Mouse (Mus musculus): Measurements from ENCODE around the gene Tmem128. TPM values are rescaled to one million over a fixed set of nuclear protein-coding genes. Genes with fewer than 3 reads are reported as not detected.

Gene Tmem128
- polyA plus RNA-seq, 1 experiment from 2014 or later: 83.3 TPM

DNA sequence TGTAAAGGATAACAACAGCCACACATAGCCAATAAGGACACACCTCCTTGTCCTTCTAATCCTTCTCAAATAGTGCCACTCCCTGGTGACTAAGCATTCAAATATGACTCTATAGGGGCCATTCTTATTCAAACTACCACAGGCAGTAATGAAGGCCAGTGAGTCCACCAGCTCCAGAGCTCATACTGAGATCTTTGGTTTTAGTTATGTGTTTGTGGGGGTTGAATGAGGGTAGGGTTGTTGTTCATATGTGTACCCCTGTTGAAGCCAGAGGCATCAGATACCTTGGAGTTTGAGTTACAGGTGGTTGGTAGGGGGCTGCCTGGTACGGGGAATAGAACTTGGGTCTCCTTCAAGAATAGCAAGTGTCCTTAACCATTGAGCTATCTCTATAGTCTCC lies 3.4 kb upstream of the Tmem128 start:
- Histone ChIP-seq H3K27me3 (ENCODE audit: low read depth, poor library complexity, severe bottlenecking) (peaks cover 5% of the 10 kb centered on the region; the same call in 1 of the 2 replicates), H3K4me3 (no peak overlapping the region), H3K4me1 (peaks cover 8% of the 10 kb centered on the region), H3K27ac (replicated peaks) (no peak overlapping the region), H3K9me3 (replicated peaks) (no peaks in the 10 kb centered on the region), H3K36me3 (no peaks in the 10 kb centered on the region)
- WGBS: 79% methylated on average over 1 of the region's 1 CpGs
- DNase-seq (ENCODE audit: low spot score): no peak

- Histone ChIP-seq H3K27me3 (ENCODE audit: low read depth, poor library complexity, severe bottlenecking) (peaks cover 5% of the 10 kb centered on the region; the same call in 1 of the 2 replicates), H3K27ac (replicated peaks) (no peak overlapping the region), H3K36me3 (peaks cover 11% of the 10 kb centered on the region), H3K9me3 (replicated peaks) (no peaks in the 10 kb centered on the region), H3K4me3 (no peak overlapping the region), H3K4me1 (peaks cover 8% of the 10 kb centered on the region)
- DNase-seq (ENCODE audit: low spot score): no peak
- 78% methylated on average over 8 of the region's 8 CpGs for WGBS
Observed at GRCm38 (mm10) chr5:38258034-38258772, 1.8 kb upstream of the Tmem128 start.

DNA sequence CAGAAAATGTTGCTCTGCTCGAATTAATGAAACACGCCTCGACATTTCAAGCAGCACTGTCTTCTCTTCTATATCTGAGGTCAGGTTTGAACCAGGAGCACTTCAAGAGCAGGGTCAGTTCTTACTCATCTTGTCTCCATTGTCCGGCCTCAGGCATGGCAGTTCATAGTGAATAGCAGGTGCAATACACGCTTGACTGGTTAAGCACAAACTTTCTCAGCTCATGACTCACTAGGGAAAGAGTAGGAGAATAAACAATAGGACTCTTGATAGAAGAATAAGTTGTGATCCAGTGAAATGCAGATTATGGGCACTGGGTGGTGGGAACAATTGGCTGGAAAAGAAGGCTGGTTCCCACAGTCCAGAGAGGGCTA lies 1.2 kb upstream of the Tmem128 start:
- Histone ChIP-seq H3K27ac (replicated peaks) (no peak overlapping the region), H3K27me3 (ENCODE audit: low read depth, poor library complexity, severe bottlenecking) (peaks cover 5% of the 10 kb centered on the region; the same call in 1 of the 2 replicates), H3K4me3 (no peak overlapping the region), H3K36me3 (peaks cover 16% of the 10 kb centered on the region), H3K9me3 (replicated peaks) (no peaks in the 10 kb centered on the region), H3K4me1 (peaks cover 8% of the 10 kb centered on the region)
- 88% methylated on average over 5 of the region's 5 CpGs for WGBS
- DNase-seq (ENCODE audit: low spot score): no peak

GRCm38 (mm10) chr5:38259455-38260106 lies 404 bp upstream of the Tmem128 start:
- H3K27me3 ChIP-seq (ENCODE audit: low read depth, poor library complexity, severe bottlenecking): peaks cover 5% of the 10 kb centered on the region; the same call in 1 of the 2 replicates
- peaks cover 24% of the 10 kb centered on the region for H3K36me3 ChIP-seq
- no peaks in the 10 kb centered on the region for H3K9me3 ChIP-seq (replicated peaks)
- H3K27ac ChIP-seq (replicated peaks): peak overlapping the region; percentile 88
- peak overlapping the region; percentile 90 for H3K4me3 ChIP-seq
- H3K4me1 ChIP-seq: peaks cover 8% of the 10 kb centered on the region
- 45% methylated on average over 9 of the region's 9 CpGs for WGBS
- no peak for DNase-seq (ENCODE audit: low spot score)

DNA sequence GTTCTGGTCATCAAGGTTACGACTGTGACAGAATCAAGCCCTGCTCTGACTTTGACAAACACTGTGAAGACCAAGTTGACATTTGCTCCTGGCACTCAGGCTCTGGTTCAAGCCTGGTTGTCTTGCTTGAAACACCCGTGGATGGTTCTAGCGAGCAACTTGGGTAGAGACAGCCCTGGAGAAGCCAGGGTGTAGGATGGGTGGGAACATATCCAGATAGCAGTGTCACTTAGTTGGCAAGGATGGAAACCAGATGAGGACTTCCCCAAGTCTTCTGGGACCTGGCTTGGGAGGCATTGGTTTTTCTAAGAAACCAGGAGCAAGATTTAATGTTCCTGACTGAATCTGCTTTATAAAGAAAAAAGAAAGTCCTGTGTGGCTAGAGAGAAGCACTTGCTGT lies 11.0 kb downstream of the Tmem128 start:
- Histone ChIP-seq H3K36me3 (peaks cover 52% of the 10 kb centered on the region), H3K27me3 (ENCODE audit: low read depth, poor library complexity, severe bottlenecking) (peaks cover 30% of the 10 kb centered on the region), H3K4me1 (peaks cover 4% of the 10 kb centered on the region; the same call in 1 of the 2 replicates), H3K9me3 (replicated peaks) (no peaks in the 10 kb centered on the region), H3K4me3 (no peak overlapping the region), H3K27ac (replicated peaks) (no peak overlapping the region)
- no peak for DNase-seq (ENCODE audit: low spot score)
- WGBS: 94% methylated on average over 3 of the region's 3 CpGs

DNA sequence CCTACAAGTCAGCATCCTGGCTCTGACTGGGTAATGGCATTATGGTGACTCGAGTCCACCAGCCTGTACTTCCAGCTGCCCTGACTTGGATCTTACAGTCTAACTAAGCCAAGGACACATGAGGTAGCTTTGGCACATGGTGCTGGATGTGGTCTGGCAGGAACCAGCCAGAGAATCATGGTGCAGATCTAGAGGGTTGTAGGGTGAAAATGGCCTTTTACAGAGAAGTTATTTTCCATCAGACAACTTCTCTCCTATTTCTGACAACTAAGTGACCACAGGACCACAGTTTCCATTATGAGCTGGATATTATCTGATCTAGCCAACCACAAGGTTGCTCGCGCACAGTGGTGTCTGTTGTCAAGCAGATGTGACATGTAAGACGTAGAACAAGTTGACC lies 13.8 kb downstream of the Tmem128 start:
- DNase-seq (ENCODE audit: low spot score): no peak
- Histone ChIP-seq H3K27me3 (ENCODE audit: low read depth, poor library complexity, severe bottlenecking) (peaks cover 58% of the 10 kb centered on the region), H3K36me3 (peaks cover 25% of the 10 kb centered on the region), H3K4me3 (no peak overlapping the region), H3K4me1 (peaks cover 24% of the 10 kb centered on the region), H3K27ac (replicated peaks) (no peak overlapping the region), H3K9me3 (replicated peaks) (no peaks in the 10 kb centered on the region)
- WGBS: 90% methylated on average over 4 of the region's 4 CpGs

DNA sequence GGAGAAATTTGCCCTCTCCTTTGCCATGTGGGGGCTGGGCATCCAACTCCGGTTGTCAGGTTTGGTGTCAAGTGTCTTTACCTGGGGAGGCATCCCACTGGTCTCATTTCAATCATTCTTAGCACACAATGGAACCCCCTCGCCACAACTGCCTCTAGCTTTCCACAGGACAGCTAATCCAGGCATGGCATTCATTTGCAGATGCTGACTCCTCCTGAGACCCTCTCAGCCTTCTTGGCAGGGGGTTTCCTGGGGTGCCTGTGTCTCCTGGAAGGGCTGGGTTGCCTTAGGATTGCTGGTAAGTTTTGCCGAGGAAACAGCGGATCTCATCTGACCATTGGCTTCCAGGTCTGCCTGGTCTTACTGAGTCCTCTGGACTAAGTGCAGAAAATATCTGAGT lies 15.8 kb downstream of the Tmem128 start, which contains the start of gene Otop1:
Otop1 (plus strand) TSS at position 202 of the 400 bp plus-strand sequence.
- Histone ChIP-seq H3K4me3 (peak within 1 kb of the TSS; percentile 51), H3K27ac (replicated peaks) (no peak within 1 kb of the TSS), H3K9me3 (replicated peaks) (no peaks in the 10 kb centered on the region)

GRCm38 (mm10) chr5:38276451-38276850 lies 16.5 kb downstream of the Tmem128 start:
- H3K4me3 ChIP-seq: peak overlapping the region; percentile 51
- peaks cover 4% of the 10 kb centered on the region; the same call in 1 of the 2 replicates for H3K36me3 ChIP-seq
- H3K4me1 ChIP-seq: peaks cover 24% of the 10 kb centered on the region
- peak; percentile 35 for DNase-seq (ENCODE audit: low spot score)
- no peak overlapping the region for H3K27ac ChIP-seq (replicated peaks)
- H3K9me3 ChIP-seq (replicated peaks): no peaks in the 10 kb centered on the region
- H3K27me3 ChIP-seq (ENCODE audit: low read depth, poor library complexity, severe bottlenecking): peaks cover 75% of the 10 kb centered on the region
- WGBS: 2% methylated on average over 19 of the region's 19 CpGs

More for the DNA sequence above, 15.8 kb downstream of the Tmem128 start, which contains the start of gene Otop1:
- peaks cover 24% of the 10 kb centered on the region for H3K4me1 ChIP-seq
- peaks cover 72% of the 10 kb centered on the region for H3K27me3 ChIP-seq (ENCODE audit: low read depth, poor library complexity, severe bottlenecking)
- peaks cover 11% of the 10 kb centered on the region; the same call in 1 of the 2 replicates for H3K36me3 ChIP-seq
- DNase-seq (ENCODE audit: low spot score): no peak
- 0% methylated on average over 4 of the region's 4 CpGs for WGBS

DNA sequence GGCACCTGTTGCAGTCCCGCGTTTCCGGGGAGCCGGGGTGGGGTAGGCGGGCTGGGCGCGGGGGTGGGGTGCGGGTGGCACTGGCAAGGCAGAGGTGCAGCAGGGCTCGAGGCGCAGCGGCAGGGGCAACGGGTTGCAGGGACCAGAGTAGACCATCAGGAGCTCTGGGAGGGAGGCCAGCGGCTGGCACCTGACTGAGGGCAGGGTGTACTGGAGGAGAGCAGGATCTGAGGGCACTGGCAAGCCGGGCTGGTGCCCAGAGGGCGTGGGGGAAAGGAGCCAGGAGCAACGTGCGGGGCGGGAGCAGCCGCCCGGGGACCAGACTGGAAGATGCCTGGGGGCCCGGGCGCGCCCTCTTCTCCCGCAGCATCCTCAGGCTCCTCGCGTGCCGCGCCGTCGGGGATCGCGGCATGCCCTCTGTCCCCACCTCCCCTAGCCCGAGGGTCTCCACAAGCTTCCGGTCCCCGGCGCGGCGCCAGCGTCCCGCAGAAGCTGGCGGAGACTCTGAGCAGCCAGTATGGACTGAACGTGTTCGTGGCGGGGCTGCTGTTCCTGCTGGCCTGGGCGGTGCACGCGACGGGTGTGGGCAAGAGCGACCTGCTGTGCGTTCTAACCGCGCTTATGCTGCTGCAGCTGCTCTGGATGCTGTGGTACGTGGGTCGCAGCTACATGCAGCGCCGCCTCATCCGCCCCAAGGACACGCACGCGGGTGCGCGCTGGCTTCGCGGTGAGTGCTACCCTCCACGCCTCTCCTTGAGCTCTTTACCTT lies 17.3 kb downstream of the Tmem128 start:
- 0 out of 2 replicates have a peak overlapping the region, but pooled peaks have one; percentile 6 for H3K27ac ChIP-seq (replicated peaks)
- H3K9me3 ChIP-seq (replicated peaks): no peaks in the 10 kb centered on the region
- peak; percentile 41 for DNase-seq (ENCODE audit: low spot score)
- H3K4me1 ChIP-seq: peaks cover 24% of the 10 kb centered on the region
- 2% methylated on average over 65 of the region's 65 CpGs for WGBS
- H3K4me3 ChIP-seq: peak overlapping the region; percentile 51
- H3K27me3 ChIP-seq (ENCODE audit: low read depth, poor library complexity, severe bottlenecking): peaks cover 75% of the 10 kb centered on the region
- no peaks in the 10 kb centered on the region for H3K36me3 ChIP-seq

GRCm38 (mm10) chr5:38277936-38278600 lies 18.1 kb downstream of the Tmem128 start:
- Histone ChIP-seq H3K9me3 (replicated peaks) (no peaks in the 10 kb centered on the region), H3K4me1 (peaks cover 24% of the 10 kb centered on the region), H3K27me3 (ENCODE audit: low read depth, poor library complexity, severe bottlenecking) (peaks cover 74% of the 10 kb centered on the region), H3K4me3 (peak overlapping the region; percentile 51), H3K36me3 (no peaks in the 10 kb centered on the region), H3K27ac (replicated peaks) (no peak overlapping the region)
- peak; percentile 19 for DNase-seq (ENCODE audit: low spot score)
- 20% methylated on average over 12 of the region's 12 CpGs for WGBS

DNA sequence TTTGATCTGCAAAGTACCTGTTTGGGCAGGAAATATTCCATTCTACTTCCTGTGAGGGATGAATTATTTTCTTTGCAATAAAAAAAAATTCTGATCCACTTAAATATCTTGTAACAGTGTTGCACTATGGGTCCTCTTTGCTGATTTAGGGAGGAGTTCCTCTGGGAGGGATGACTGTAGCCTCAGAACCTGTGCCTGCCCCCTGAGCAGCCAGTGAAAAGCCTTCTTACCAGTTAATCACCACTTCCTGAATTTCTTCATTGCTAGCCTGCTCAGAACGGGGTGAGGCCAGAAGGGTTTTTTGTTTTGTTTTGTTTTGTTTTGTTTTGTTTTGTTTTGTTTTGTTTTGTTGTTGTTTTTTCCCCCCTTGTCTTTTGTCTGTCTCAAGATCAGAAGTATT lies 20.1 kb downstream of the Tmem128 start:
- no peaks in the 10 kb centered on the region for H3K9me3 ChIP-seq (replicated peaks)
- no peak overlapping the region for H3K27ac ChIP-seq (replicated peaks)
- peaks cover 24% of the 10 kb centered on the region for H3K4me1 ChIP-seq
- 46% methylated on average over 1 of the region's 1 CpGs for WGBS
- DNase-seq (ENCODE audit: low spot score): no peak
- no peak overlapping the region for H3K4me3 ChIP-seq
- H3K27me3 ChIP-seq (ENCODE audit: low read depth, poor library complexity, severe bottlenecking): peaks cover 54% of the 10 kb centered on the region
- no peaks in the 10 kb centered on the region for H3K36me3 ChIP-seq

- no peak overlapping the region for H3K27ac ChIP-seq (replicated peaks)
- 66% methylated on average over 9 of the region's 9 CpGs for WGBS
- no peak for DNase-seq (ENCODE audit: low spot score)
- H3K4me3 ChIP-seq: no peak overlapping the region
- peaks cover 4% of the 10 kb centered on the region; the same call in 1 of the 2 replicates for H3K27me3 ChIP-seq (ENCODE audit: low read depth, poor library complexity, severe bottlenecking)
- no peaks in the 10 kb centered on the region for H3K36me3 ChIP-seq
- no peaks in the 10 kb centered on the region for H3K9me3 ChIP-seq (replicated peaks)
- no peaks in the 10 kb centered on the region for H3K4me1 ChIP-seq
Observed at GRCm38 (mm10) chr5:38285724-38286123, 25.7 kb downstream of the Tmem128 start.
